Mouse (Mus musculus) liver, embryonic 13.5 days (tissue): ENCODE measurements around the gene Wwox. TPM values are rescaled to one million over a fixed set of nuclear protein-coding genes. Genes with fewer than 3 reads are reported as not detected.

Source experiments
- ATAC-seq: fragments of 200-750 bp; cut with Nextera tagmentation; 2 replicates; pipeline ENCODE4 v1.8.0; 2017; ENCODE audit warnings: low read depth, mild to moderate bottlenecking, moderate number of reproducible peaks, moderate library complexity
- DNase-seq: peaks from one replicate; pipeline ENCODE4 v3.0.0; 2022
- H3K27ac ChIP-seq: fragments of 300-500 bp; sonication (generic); 2 replicates; pipeline ENCODE4 v1.5.1; 2015; ENCODE audit warnings: moderate library complexity, mild to moderate bottlenecking, inconsistent platforms
- H3K27me3 ChIP-seq: fragments of 300-500 bp; sonication (generic); 2 replicates; pipeline ENCODE4 v1.6.1; 2015; ENCODE audit warnings: mild to moderate bottlenecking, inconsistent platforms
- H3K36me3 ChIP-seq: fragments of 300-500 bp; sonication (generic); 2 replicates; pipeline ENCODE4 v1.6.1; 2015; ENCODE audit warnings: mild to moderate bottlenecking, inconsistent platforms
- H3K4me1 ChIP-seq: fragments of 300-500 bp; sonication (generic); replicated peaks from 2 replicates; pipeline ENCODE4 v1.6.1; 2015; ENCODE audit warnings: inconsistent platforms
- H3K4me2 ChIP-seq: fragments of 300-500 bp; sonication (generic); 2 replicates; pipeline ENCODE4 v1.6.1; 2015; ENCODE audit warnings: inconsistent platforms, mild to moderate bottlenecking, moderate library complexity
- H3K4me3 ChIP-seq: fragments of 300-500 bp; sonication (generic); replicated peaks from 2 replicates; pipeline ENCODE4 v1.5.1; 2015; ENCODE audit warnings: mild to moderate bottlenecking, inconsistent platforms
- H3K9ac ChIP-seq: fragments of 300-500 bp; sonication (generic); 2 replicates; pipeline ENCODE4 v1.6.1; 2015; ENCODE audit warnings: mild to moderate bottlenecking, inconsistent platforms
- H3K9me3 ChIP-seq: fragments of 300-500 bp; sonication (generic); replicated peaks from 2 replicates; pipeline ENCODE4 v1.6.1; 2016; ENCODE audit warnings: inconsistent platforms
- WGBS: fragments of 180-500 bp; shearing (Covaris S2); methylation state at CpG from one replicate; pipeline ENCODE4 v1.1.7; 2015; ENCODE audit not compliant: insufficient replicate concordance; 5-methylcytosine and 5-hydroxymethylcytosine counted together
- polyA plus RNA-seq: library from polyadenylated mRNA; unstranded; fragments of >200 nt; fragmentation: Nextera tagmentation; extraction: Ambion mirVana; gene quantifications from 2 replicates; pipeline ENCODE4 v1.2.1, GENCODE M21; 2015

The Wwox gene
- polyA plus RNA-seq, 1 experiment from 2014 or later, result 4.0 TPM

- Histone ChIP-seq H3K9me3 (no peaks in the 10 kb centered on the region), H3K36me3 (no peaks in the 10 kb centered on the region), H3K4me3 (no peak overlapping the region), H3K4me2 (peak overlapping the region; percentile 6; the same call in 1 of the 2 replicates), H3K4me1 (no peaks in the 10 kb centered on the region; the same call in 1 of the 2 replicates), H3K27ac (no peak overlapping the region), H3K9ac (no peak overlapping the region), H3K27me3 (no peaks in the 10 kb centered on the region)
- ATAC-seq (peak; percentile 36), DNase-seq (no peak)
- WGBS, result 41% methylated on average over 13 of the region's 15 CpGs
Measured at GRCm38 (mm10) chr8:114850014-114850870, 410.8 kb downstream of the Wwox start.

- ATAC-seq, result no peak
- H3K27ac ChIP-seq, result no peak overlapping the region
- no peak overlapping the region for H3K4me2 ChIP-seq
- H3K9me3 ChIP-seq, result no peaks in the 10 kb centered on the region
- 78% methylated on average over 4 of the region's 4 CpGs for WGBS
- H3K4me3 ChIP-seq, result no peak overlapping the region
- H3K4me1 ChIP-seq, result no peaks in the 10 kb centered on the region; the same call in 1 of the 2 replicates
- H3K9ac ChIP-seq, result no peak overlapping the region
- DNase-seq, result no peak
- no peaks in the 10 kb centered on the region for H3K27me3 ChIP-seq
- H3K36me3 ChIP-seq, result no peaks in the 10 kb centered on the region
Measured at GRCm38 (mm10) chr8:114853765-114854164, 414.3 kb downstream of the Wwox start.

GRCm38 (mm10) chr8:114855833-114856232, 416.4 kb downstream of the Wwox start:
- H3K27me3 ChIP-seq, result no peaks in the 10 kb centered on the region
- ATAC-seq, result no peak

GRCm38 (mm10) chr8:114865911-114866310, 426.5 kb downstream of the Wwox start:
- Histone ChIP-seq H3K9me3 (no peaks in the 10 kb centered on the region), H3K27ac (no peak overlapping the region), H3K4me2 (no peak overlapping the region), H3K4me3 (no peak overlapping the region), H3K36me3 (no peaks in the 10 kb centered on the region), H3K9ac (no peak overlapping the region), H3K4me1 (no peaks in the 10 kb centered on the region), H3K27me3 (no peaks in the 10 kb centered on the region)
- DNase-seq (no peak), ATAC-seq (no peak)
- 51% methylated on average over 3 of the region's 3 CpGs for WGBS

More at GRCm38 (mm10) chr8:114855833-114856232, 416.4 kb downstream of the Wwox start:
- H3K4me1 ChIP-seq, result no peaks in the 10 kb centered on the region
- no peak overlapping the region for H3K9ac ChIP-seq
- H3K4me3 ChIP-seq, result no peak overlapping the region
- WGBS, result 67% methylated on average over 7 of the region's 7 CpGs
- DNase-seq, result no peak
- no peaks in the 10 kb centered on the region for H3K9me3 ChIP-seq
- no peak overlapping the region for H3K27ac ChIP-seq
- no peaks in the 10 kb centered on the region for H3K36me3 ChIP-seq
- no peak overlapping the region for H3K4me2 ChIP-seq

GRCm38 (mm10) chr8:114869321-114869720, 429.9 kb downstream of the Wwox start:
- ATAC-seq (no peak), DNase-seq (no peak)
- WGBS, result 79% methylated on average over 6 of the region's 6 CpGs

GRCm38 (mm10) chr8:114870410-114870809, 431.0 kb downstream of the Wwox start:
- ATAC-seq, result no peak
- DNase-seq, result no peak
- 68% methylated on average over 8 of the region's 8 CpGs for WGBS

More at GRCm38 (mm10) chr8:114869321-114869720, 429.9 kb downstream of the Wwox start:
- Histone ChIP-seq H3K27me3 (no peaks in the 10 kb centered on the region), H3K4me1 (no peaks in the 10 kb centered on the region), H3K36me3 (no peaks in the 10 kb centered on the region), H3K4me3 (no peak overlapping the region), H3K9me3 (no peaks in the 10 kb centered on the region), H3K27ac (no peak overlapping the region), H3K4me2 (no peak overlapping the region), H3K9ac (no peak overlapping the region)

GRCm38 (mm10) chr8:114872491-114872890, 433.0 kb downstream of the Wwox start:
- Histone ChIP-seq H3K4me1 (peaks cover 27% of the 10 kb centered on the region), H3K27ac (no peak overlapping the region), H3K4me2 (no peak overlapping the region), H3K9me3 (no peaks in the 10 kb centered on the region), H3K4me3 (no peak overlapping the region), H3K27me3 (no peaks in the 10 kb centered on the region), H3K9ac (no peak overlapping the region), H3K36me3 (no peaks in the 10 kb centered on the region)
- DNase-seq (no peak), ATAC-seq (no peak)
- 69% methylated on average over 3 of the region's 3 CpGs for WGBS

More at GRCm38 (mm10) chr8:114870410-114870809, 431.0 kb downstream of the Wwox start:
- Histone ChIP-seq H3K27ac (no peak overlapping the region), H3K9ac (no peak overlapping the region), H3K4me3 (no peak overlapping the region), H3K9me3 (no peaks in the 10 kb centered on the region), H3K36me3 (no peaks in the 10 kb centered on the region), H3K4me1 (peaks cover 8% of the 10 kb centered on the region), H3K27me3 (no peaks in the 10 kb centered on the region), H3K4me2 (no peak overlapping the region)

GRCm38 (mm10) chr8:114875161-114875560, 435.7 kb downstream of the Wwox start:
- 53% methylated on average over 5 of the region's 5 CpGs for WGBS
- H3K4me1 ChIP-seq, result peaks cover 54% of the 10 kb centered on the region

GRCm38 (mm10) chr8:114876161-114876611, 436.7 kb downstream of the Wwox start:
- peaks cover 64% of the 10 kb centered on the region for H3K4me1 ChIP-seq
- 59% methylated on average over 11 of the region's 11 CpGs for WGBS

More at GRCm38 (mm10) chr8:114875161-114875560, 435.7 kb downstream of the Wwox start:
- Histone ChIP-seq H3K9ac (no peak overlapping the region), H3K36me3 (no peaks in the 10 kb centered on the region), H3K4me2 (no peak overlapping the region), H3K9me3 (no peaks in the 10 kb centered on the region), H3K27me3 (no peaks in the 10 kb centered on the region), H3K4me3 (no peak overlapping the region), H3K27ac (no peak overlapping the region)
- ATAC-seq (no peak), DNase-seq (no peak)

GRCm38 (mm10) chr8:114876696-114877206, 437.3 kb downstream of the Wwox start:
- H3K4me1 ChIP-seq, result peaks cover 69% of the 10 kb centered on the region
- DNase-seq (no peak), ATAC-seq (no peak)
- H3K4me3 ChIP-seq, result no peak overlapping the region
- no peak overlapping the region for H3K9ac ChIP-seq
- WGBS, result 24% methylated on average over 9 of the region's 9 CpGs
- H3K36me3 ChIP-seq, result no peaks in the 10 kb centered on the region
- no peaks in the 10 kb centered on the region for H3K9me3 ChIP-seq
- H3K27me3 ChIP-seq, result no peaks in the 10 kb centered on the region
- H3K4me2 ChIP-seq, result 0 out of 2 replicates have a peak overlapping the region, but pooled peaks have one; percentile 13
- no peak overlapping the region for H3K27ac ChIP-seq

More at GRCm38 (mm10) chr8:114876161-114876611, 436.7 kb downstream of the Wwox start:
- no peaks in the 10 kb centered on the region for H3K9me3 ChIP-seq
- H3K4me3 ChIP-seq, result no peak overlapping the region
- H3K4me2 ChIP-seq, result no peak overlapping the region
- no peak overlapping the region for H3K27ac ChIP-seq
- DNase-seq, result no peak
- no peaks in the 10 kb centered on the region for H3K27me3 ChIP-seq
- no peak overlapping the region for H3K9ac ChIP-seq
- no peaks in the 10 kb centered on the region for H3K36me3 ChIP-seq
- no peak for ATAC-seq

GRCm38 (mm10) chr8:114877234-114877633, 437.8 kb downstream of the Wwox start:
- WGBS, result 55% methylated on average over 10 of the region's 10 CpGs
- H3K9ac ChIP-seq, result no peak overlapping the region
- ATAC-seq (no peak), DNase-seq (no peak)
- no peaks in the 10 kb centered on the region for H3K27me3 ChIP-seq
- H3K9me3 ChIP-seq, result no peaks in the 10 kb centered on the region
- H3K4me1 ChIP-seq, result peaks cover 74% of the 10 kb centered on the region
- no peak overlapping the region for H3K4me3 ChIP-seq
- H3K4me2 ChIP-seq, result no peak overlapping the region
- 0 out of 2 replicates have a peak overlapping the region, but pooled peaks have one; percentile 95 for H3K27ac ChIP-seq
- H3K36me3 ChIP-seq, result no peaks in the 10 kb centered on the region
